Mouse (Mus musculus) c-Kit-negative CD71-positive TER-119-positive erythroid progenitor cells, embryonic 14.5 days (primary cell): Measurements from ENCODE around the gene Aldh4a1.

Source experiments
- DNase-seq: peaks from one replicate; pipeline ENCODE4 v3.0.0-alpha.2; 2013; ENCODE audit warnings: low read depth, low spot score

Aldh4a1 gene

GRCm38 (mm10) chr4:139619765-139620164, 2.9 kb upstream of the Aldh4a1 start:
- DNase-seq = no peak

- DNase-seq = no peak
These were observed 909 bp downstream of the Aldh4a1 start for GRCm38 (mm10) chr4:139623434-139624115.

- no peak for DNase-seq
These were observed 1.4 kb downstream of the Aldh4a1 start for GRCm38 (mm10) chr4:139624116-139624489.

- no peak for DNase-seq
These were observed 2.0 kb downstream of the Aldh4a1 start for GRCm38 (mm10) chr4:139624706-139625105.

GRCm38 (mm10) chr4:139627361-139627760, 4.7 kb downstream of the Aldh4a1 start:
- DNase-seq = no peak

DNA sequence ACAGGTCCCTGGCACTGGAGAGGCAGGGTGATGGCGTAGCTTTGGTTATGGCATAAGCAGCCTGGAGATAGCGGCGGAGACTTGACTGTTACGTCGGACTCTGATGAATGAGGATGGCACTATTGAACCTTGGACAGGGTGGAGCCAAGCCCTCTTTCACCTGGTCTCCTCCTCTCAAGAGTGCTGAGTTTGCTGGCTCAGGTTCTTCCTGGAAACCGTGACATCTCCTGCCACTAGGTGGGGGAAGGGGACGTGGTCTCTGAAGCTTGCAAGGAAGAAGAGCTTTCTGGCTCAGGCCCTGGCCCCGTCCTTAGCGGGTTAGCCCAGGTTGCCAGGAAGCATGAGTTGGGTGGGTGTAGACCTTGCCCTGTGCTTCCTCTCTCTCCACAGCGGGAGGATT, 7.5 kb downstream of the Aldh4a1 start:
- DNase-seq = no peak

DNA sequence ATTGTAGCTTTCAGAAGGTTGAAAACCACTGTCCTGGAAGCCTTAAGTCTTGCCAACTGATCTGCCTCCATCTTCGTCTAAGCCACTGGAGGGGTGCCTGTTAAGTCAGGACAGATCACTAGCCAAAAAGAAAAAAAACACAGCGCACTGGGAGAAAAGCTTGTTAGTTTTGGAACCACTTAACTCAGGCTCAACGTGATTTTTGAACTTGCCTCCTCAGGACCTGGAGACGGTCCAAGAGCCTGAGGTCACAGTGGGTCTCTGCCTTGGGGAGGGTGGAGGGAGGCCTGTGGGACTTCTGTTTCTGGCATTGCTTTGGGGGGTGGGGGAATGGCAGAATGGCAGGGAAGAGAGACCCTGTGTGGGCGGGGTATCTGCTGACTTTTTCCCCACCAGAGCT, 8.5 kb downstream of the Aldh4a1 start:
- no peak for DNase-seq

GRCm38 (mm10) chr4:139631569-139632253, 9.0 kb downstream of the Aldh4a1 start:
- DNase-seq = no peak

DNA sequence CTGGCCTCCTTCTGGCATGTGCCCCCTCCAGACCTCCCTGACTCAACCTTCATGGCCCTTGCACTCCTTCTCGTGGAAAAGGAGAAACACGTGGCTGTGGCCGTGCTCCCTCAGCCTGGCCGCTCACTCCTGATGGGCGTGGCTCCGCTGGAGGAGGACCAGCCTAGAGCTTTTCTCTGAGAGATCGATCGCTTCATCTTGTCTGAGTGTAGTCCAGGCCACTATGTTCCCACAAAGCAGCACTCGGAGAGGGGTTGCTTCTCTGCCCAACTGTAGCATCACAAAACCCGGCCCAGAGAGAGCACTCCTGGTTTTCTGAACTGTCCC, 9.6 kb downstream of the Aldh4a1 start:
- no peak for DNase-seq

GRCm38 (mm10) chr4:139636373-139636772, 13.7 kb downstream of the Aldh4a1 start:
- DNase-seq = peak; percentile 21

DNA sequence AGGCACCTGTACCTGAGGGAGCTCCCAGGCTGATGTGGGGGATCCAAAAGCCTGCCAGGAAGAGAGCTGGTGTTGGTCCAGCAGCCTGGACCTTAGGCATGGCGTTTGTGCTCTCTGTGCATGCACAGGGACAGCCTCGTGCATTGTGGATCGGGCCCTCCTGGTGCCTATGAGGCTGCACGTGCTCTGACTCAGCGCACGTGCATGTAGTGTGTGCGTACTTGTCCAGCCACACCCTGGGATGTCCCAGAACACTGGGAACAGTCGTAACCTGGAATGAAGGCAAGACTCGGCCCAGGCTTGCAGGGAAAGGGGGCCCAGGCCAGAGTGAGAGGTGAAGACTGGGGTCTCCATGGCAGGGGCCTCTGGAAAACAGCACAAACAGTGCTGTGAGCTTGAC, 15.2 kb downstream of the Aldh4a1 start:
- no peak for DNase-seq

DNA sequence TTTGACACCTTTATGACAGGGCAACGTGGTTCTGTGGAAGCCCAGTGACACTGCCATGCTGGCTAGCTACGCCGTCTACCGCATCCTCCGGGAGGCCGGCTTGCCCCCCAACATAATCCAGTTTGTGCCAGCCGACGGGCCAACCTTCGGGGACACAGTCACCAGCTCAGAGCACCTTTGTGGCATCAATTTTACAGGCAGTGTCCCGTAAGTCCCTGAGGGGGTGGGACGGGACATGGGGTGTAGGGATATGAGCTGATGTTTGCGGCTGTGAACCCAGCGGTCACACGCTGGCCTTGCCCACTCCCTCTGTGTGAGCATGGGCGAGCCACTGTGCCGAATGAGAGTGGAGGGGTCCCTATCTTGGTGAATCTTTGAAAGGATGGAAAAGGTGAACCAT, 15.7 kb downstream of the Aldh4a1 start:
- DNase-seq = no peak

DNA sequence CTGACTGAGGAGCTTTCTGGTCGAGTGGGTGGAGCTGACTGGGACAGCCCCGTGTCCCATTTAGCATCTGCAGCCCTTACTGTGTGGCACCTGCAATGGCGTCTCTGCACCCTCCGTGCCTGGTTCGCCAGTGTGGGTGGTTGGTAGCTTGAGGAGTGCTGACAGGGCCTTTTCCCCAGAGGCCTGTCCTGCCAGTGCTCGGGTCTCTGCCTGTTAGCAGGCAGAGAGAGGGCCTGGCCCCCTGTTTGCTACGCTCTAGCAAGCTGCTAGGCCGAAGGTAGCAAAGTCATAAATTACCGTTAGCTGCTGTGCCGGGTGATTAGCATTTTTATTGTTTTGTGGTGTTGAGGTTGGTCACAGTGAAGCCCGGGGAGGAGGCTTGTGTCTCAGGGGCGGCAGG, 17.1 kb downstream of the Aldh4a1 start:
- DNase-seq = no peak

DNA sequence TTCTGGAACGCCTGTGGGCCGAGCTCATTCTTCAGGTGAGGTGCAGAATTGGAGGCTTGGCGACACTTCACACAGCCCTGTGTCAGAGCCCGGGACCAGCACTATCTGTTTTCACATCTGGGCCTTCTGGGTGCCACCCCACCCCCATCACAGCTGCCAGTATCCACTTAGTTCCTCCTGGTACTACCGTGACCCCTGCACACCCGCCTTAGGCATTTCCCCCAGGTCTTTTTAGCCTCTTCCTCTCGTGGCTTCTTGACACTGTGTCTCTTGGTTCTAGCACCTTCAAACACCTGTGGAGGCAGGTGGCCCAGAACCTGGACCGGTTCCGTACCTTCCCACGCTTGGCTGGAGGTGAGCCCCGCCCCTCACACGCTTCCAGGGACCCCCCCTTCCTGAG, 17.7 kb downstream of the Aldh4a1 start:
- DNase-seq = no peak

GRCm38 (mm10) chr4:139640775-139641174, 18.1 kb downstream of the Aldh4a1 start:
- DNase-seq = no peak

GRCm38 (mm10) chr4:139641829-139642425, 19.3 kb downstream of the Aldh4a1 start:
- no peak for DNase-seq

DNA sequence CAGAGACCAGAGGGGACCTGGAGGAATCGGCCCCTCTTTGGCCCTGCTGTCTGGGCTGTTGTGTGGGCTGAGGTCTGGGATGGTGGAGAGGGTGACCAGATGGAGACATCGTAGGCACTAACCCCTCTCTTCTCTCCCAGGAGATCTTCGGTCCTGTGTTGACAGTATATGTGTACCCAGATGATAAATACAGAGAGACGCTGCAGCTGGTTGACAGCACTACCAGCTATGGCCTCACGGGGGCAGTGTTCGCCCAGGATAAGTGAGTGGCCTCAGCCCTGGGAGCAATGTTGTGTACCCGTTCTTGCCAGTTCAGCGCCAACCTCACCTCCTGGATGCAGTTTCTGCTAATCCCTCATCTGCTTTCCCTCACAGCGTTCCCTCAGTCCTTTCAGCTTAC, 21.3 kb downstream of the Aldh4a1 start:
- peak; percentile 28 for DNase-seq

- DNase-seq = no peak
These were observed 24.2 kb downstream of the Aldh4a1 start for GRCm38 (mm10) chr4:139646916-139647315.

- no peak for DNase-seq
These were observed 27.5 kb downstream of the Aldh4a1 start for GRCm38 (mm10) chr4:139650086-139650743.

DNA sequence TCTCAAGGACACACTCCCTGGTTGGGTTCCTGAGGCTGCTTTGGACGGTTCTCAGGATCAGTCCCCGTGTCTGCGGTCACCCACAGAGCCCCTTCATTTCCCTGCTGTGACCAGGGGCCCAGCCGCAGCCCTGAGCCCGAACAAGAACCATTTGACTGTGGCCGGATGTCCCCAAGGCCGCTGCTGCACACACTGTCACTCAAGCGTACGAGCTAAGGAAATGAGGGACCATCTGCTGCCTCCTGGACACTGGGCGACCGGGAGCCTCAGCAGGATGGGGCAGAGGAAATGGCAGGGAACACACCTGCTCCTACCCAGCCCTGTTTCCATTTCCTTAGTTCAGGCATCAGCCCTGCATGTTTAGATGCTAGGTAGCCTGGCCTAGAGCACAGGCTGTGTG, 28.2 kb downstream of the Aldh4a1 start:
- no peak for DNase-seq

GRCm38 (mm10) chr4:139653238-139653637, 30.6 kb downstream of the Aldh4a1 start, which contains the start of gene Tas1r2:
Gene Tas1r2, plus strand, starts transcription at chr4:139653538.
- DNase-seq = no peak

DNA sequence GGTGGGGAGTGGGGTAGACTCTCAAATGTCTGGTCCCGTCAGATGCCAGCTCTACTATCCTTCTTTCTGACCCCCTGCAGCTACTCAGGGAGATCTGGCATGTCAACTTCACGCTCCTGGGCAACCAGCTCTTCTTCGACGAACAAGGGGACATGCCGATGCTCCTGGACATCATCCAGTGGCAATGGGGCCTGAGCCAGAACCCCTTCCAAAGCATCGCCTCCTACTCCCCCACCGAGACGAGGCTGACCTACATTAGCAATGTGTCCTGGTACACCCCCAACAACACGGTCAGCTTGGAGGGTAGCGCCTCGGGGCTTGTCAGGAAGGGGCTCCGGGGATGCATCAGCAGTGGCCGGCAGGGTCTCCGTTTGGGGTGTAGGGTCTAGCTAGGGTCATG, 39.2 kb downstream of the Aldh4a1 start:
- no peak for DNase-seq

DNA sequence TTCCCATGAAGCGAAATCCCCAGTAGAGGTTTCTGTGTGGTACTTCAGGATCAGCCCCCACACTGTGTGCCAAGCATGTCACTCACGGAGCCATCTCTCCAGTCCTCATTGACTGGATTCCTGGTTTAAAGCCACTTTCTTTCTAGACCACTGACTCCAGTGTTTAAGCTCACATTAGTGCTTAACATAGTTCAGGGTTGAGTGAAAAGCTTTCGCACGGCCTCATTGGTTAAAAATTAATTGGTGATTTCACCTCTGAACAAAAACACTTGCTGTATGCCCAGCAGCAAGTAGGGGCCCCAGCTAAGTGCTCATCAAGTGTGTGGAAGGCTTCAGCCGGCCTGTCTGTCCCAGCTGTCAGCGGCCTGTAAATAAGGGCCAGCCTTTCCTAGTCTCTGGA, 45.0 kb downstream of the Aldh4a1 start:
- DNase-seq = no peak
